Mouse (Mus musculus): ENCODE results near the gene Spib. TPM values are rescaled to one million over a fixed set of nuclear protein-coding genes. Genes with fewer than 3 reads are reported as not detected.
A peak's percentile ranks its signal among the peaks of the same experiment; 100 is the strongest.

The Spib gene
- total and polyA plus RNA-seq, 3 experiments = 0.31 to 3.1 (median 0.75) TPM

- TF ChIP-seq CTCF (IDR thresholded peaks at IDR 0.05) = no peak
- no peak for TF ChIP-seq EP300 (IDR thresholded peaks at IDR 0.05; ENCODE audit: insufficient read depth, low read depth, low read length)
- TF ChIP-seq POLR2A (IDR thresholded peaks at IDR 0.05; ENCODE audit: insufficient read depth, low read depth, low read length) = no peak
- intact Hi-C loops (cut with DNase I) = no loop called here
- Histone ChIP-seq H3K4me3 (no peak overlapping the region), H3K27me3 (ENCODE audit: control insufficient read depth, insufficient read depth, low read length) (0 out of 2 replicates have a peak, but pooled peaks cover 2% of the 10 kb centered on the region), H3K27ac (no peak overlapping the region), H3K36me3 (ENCODE audit: control insufficient read depth, insufficient read depth, low read length) (no peaks in the 10 kb centered on the region), H3K79me2 (replicated peaks; ENCODE audit: control insufficient read depth, insufficient read depth, low read length) (peaks cover 2% of the 10 kb centered on the region; the same call in 1 of the 2 replicates), H3K4me1 (ENCODE audit: control insufficient read depth, insufficient read depth, low read length) (peaks cover 6% of the 10 kb centered on the region), H3K9ac (ENCODE audit: low read depth, low read length) (no peak overlapping the region)
- WGBS = 62% methylated on average over 1 of the region's 1 CpGs
- DNase-seq = no peak
These were observed 32.9 kb downstream of the Spib start for GRCm38 (mm10) chr7:44498922-44499321.

GRCm38 (mm10) chr7:44497361-44498055 lies 34.4 kb downstream of the Spib start:
- TF ChIP-seq CTCF (IDR thresholded peaks at IDR 0.05) (no peak), EP300 (IDR thresholded peaks at IDR 0.05; ENCODE audit: insufficient read depth, low read depth, low read length) (no peak), POLR2A (IDR thresholded peaks at IDR 0.05; ENCODE audit: insufficient read depth, low read depth, low read length) (no peak)
- Histone ChIP-seq H3K36me3 (ENCODE audit: control insufficient read depth, insufficient read depth, low read length) (no peaks in the 10 kb centered on the region), H3K9ac (ENCODE audit: low read depth, low read length) (no peak overlapping the region), H3K79me2 (replicated peaks; ENCODE audit: control insufficient read depth, insufficient read depth, low read length) (peaks cover 2% of the 10 kb centered on the region; the same call in 1 of the 2 replicates), H3K27me3 (ENCODE audit: control insufficient read depth, insufficient read depth, low read length) (0 out of 2 replicates have a peak, but pooled peaks cover 2% of the 10 kb centered on the region), H3K27ac (no peak overlapping the region), H3K4me1 (ENCODE audit: control insufficient read depth, insufficient read depth, low read length) (peaks cover 6% of the 10 kb centered on the region), H3K4me3 (no peak overlapping the region)
- intact Hi-C loops (cut with DNase I) = loop anchor here (1.0 kb wide), 1 partner anchor 52 kb away; no protein-coding TSS in a partner anchor
- WGBS = 87% methylated on average over 10 of the region's 10 CpGs
- no peak for DNase-seq

GRCm38 (mm10) chr7:44496771-44497109 lies 35.1 kb downstream of the Spib start:
- Histone ChIP-seq H3K27me3 (ENCODE audit: control insufficient read depth, insufficient read depth, low read length) (0 out of 2 replicates have a peak, but pooled peaks cover 2% of the 10 kb centered on the region), H3K9ac (ENCODE audit: low read depth, low read length) (peak overlapping the region; percentile 42), H3K27ac (peak overlapping the region; percentile 96), H3K4me3 (peak overlapping the region; percentile 98), H3K4me1 (ENCODE audit: control insufficient read depth, insufficient read depth, low read length) (peaks cover 6% of the 10 kb centered on the region), H3K36me3 (ENCODE audit: control insufficient read depth, insufficient read depth, low read length) (no peaks in the 10 kb centered on the region), H3K79me2 (replicated peaks; ENCODE audit: control insufficient read depth, insufficient read depth, low read length) (peaks cover 2% of the 10 kb centered on the region; the same call in 1 of the 2 replicates)
- DNase-seq = no peak
- intact Hi-C loops (cut with DNase I) = loop anchor here (1.0 kb wide), 2 partner anchors 28 to 53 kb away; no protein-coding TSS in a partner anchor
- WGBS = 3% methylated on average over 26 of the region's 26 CpGs
- no peak for TF ChIP-seq EP300 (IDR thresholded peaks at IDR 0.05; ENCODE audit: insufficient read depth, low read depth, low read length)
- no peak for TF ChIP-seq POLR2A (IDR thresholded peaks at IDR 0.05; ENCODE audit: insufficient read depth, low read depth, low read length)
- peak; percentile 7; the same call in 1 of the 2 replicates for TF ChIP-seq CTCF (IDR thresholded peaks at IDR 0.05)

GRCm38 (mm10) chr7:44495992-44496770 lies 35.7 kb downstream of the Spib start, which contains the start of the genes Emc10 and Fam71e1:
Emc10 (minus strand) TSS chr7:44496529.
Fam71e1 (plus strand) TSS chr7:44496581.
- Histone ChIP-seq H3K79me2 (replicated peaks; ENCODE audit: control insufficient read depth, insufficient read depth, low read length) (peaks cover 2% of the 10 kb centered on the region; the same call in 1 of the 2 replicates), H3K4me1 (ENCODE audit: control insufficient read depth, insufficient read depth, low read length) (peaks cover 6% of the 10 kb centered on the region), H3K27me3 (ENCODE audit: control insufficient read depth, insufficient read depth, low read length) (0 out of 2 replicates have a peak, but pooled peaks cover 2% of the 10 kb centered on the region), H3K4me3 (peak within 1 kb of the TSS; percentile 98), H3K9ac (ENCODE audit: low read depth, low read length) (peak within 1 kb of the TSS; percentile 80), H3K36me3 (ENCODE audit: control insufficient read depth, insufficient read depth, low read length) (no peaks in the 10 kb centered on the region), H3K27ac (peak within 1 kb of the TSS; percentile 96)
- intact Hi-C loops (cut with DNase I) = loop anchor here (1.0 kb wide), 1 partner anchor 28 kb away; no protein-coding TSS in a partner anchor
- TF ChIP-seq POLR2A (IDR thresholded peaks at IDR 0.05; ENCODE audit: insufficient read depth, low read depth, low read length) (peak; percentile 66), EP300 (IDR thresholded peaks at IDR 0.05; ENCODE audit: insufficient read depth, low read depth, low read length) (no peak), CTCF (IDR thresholded peaks at IDR 0.05) (peak; percentile 39)
- DNase-seq = peak; percentile 97 to 98
- WGBS = under 1% methylated on average over 58 of the region's 58 CpGs

GRCm38 (mm10) chr7:44495086-44495485 lies 36.8 kb downstream of the Spib start:
- peaks cover 6% of the 10 kb centered on the region for H3K4me1 ChIP-seq (ENCODE audit: control insufficient read depth, insufficient read depth, low read length)
- DNase-seq = no peak
- H3K27ac ChIP-seq = no peak overlapping the region
- peaks cover 2% of the 10 kb centered on the region; the same call in 1 of the 2 replicates for H3K79me2 ChIP-seq (replicated peaks; ENCODE audit: control insufficient read depth, insufficient read depth, low read length)
- no peak overlapping the region for H3K9ac ChIP-seq (ENCODE audit: low read depth, low read length)
- intact Hi-C loops (cut with DNase I) = no loop called here
- 0 out of 2 replicates have a peak, but pooled peaks cover under 1% of the 10 kb centered on the region for H3K27me3 ChIP-seq (ENCODE audit: control insufficient read depth, insufficient read depth, low read length)
- no peaks in the 10 kb centered on the region for H3K36me3 ChIP-seq (ENCODE audit: control insufficient read depth, insufficient read depth, low read length)
- no peak for TF ChIP-seq EP300 (IDR thresholded peaks at IDR 0.05; ENCODE audit: insufficient read depth, low read depth, low read length)
- no peak for TF ChIP-seq POLR2A (IDR thresholded peaks at IDR 0.05; ENCODE audit: insufficient read depth, low read depth, low read length)
- TF ChIP-seq CTCF (IDR thresholded peaks at IDR 0.05) = no peak
- WGBS = 74% methylated on average over 7 of the region's 7 CpGs
- no peak overlapping the region for H3K4me3 ChIP-seq
